In genomic region chr2:92528119-92528830, GRCm38 (mm10) we compare ENCODE assay signal across 10 mouse cellular contexts.
A peak's percentile ranks its signal among the peaks of the same experiment; 100 is the strongest.
DNase-seq lines count a peak whose midpoint lies in the region; ATAC-seq and TF ChIP-seq lines count a peak whose summit lies in the region.
"Had no signal": no experiment of that assay in that cellular context is flagged by ENCODE, and none has a peak within 500 bp of the region (broad histone marks: within the 10 kb centered on the region; RNA-seq: fewer than 3 reads in every experiment).

No protein-coding gene starts in this region.

- H3K4me2 ChIP-seq in lung, postnatal 0 days (replicated peaks; ENCODE audit: low read depth, low read length) = peak overlapping the region; percentile 66; the same call in 1 of the 2 replicates
- peak overlapping the region; percentile 66 for H3K4me2 ChIP-seq in stomach, embryonic 16.5 days (ENCODE audit: low read depth, low read length)

- no peak for TF ChIP-seq CTCF in lung, postnatal 0 days (IDR thresholded peaks at IDR 0.05)

- H3K36me3 ChIP-seq in lung, postnatal 0 days (ENCODE audit: insufficient read depth, low read length) = no peaks in the 10 kb centered on the region
- no peaks in the 10 kb centered on the region for H3K36me3 ChIP-seq in stomach, embryonic 16.5 days (ENCODE audit: control insufficient read depth, insufficient read depth, low read length)

- DNase-seq in cerebellum, adult 9-10 months = peak; percentile 31
- DNase-seq in cerebellum, postnatal 36 days = no peak
- DNase-seq in lung, postnatal 0 days (ENCODE audit: low spot score) = no peak
- DNase-seq in lung, postnatal 4 days = no peak
- DNase-seq in kidney, postnatal 36 days = peak; percentile 29 to 41
- no peak for DNase-seq in adrenal gland, postnatal 36 days
- DNase-seq: gastrocnemius, adult 2 months; right cerebral cortex, postnatal 4 days had no signal

- H3K27ac ChIP-seq in lung, postnatal 0 days (ENCODE audit: low read length) = no peak overlapping the region
- no peak overlapping the region for H3K27ac ChIP-seq in stomach, embryonic 16.5 days (ENCODE audit: low read length)

- WGBS in lung, postnatal 0 days = 74% methylated on average over 6 of the region's 6 CpGs
- WGBS in stomach, embryonic 16.5 days = 72% methylated on average over 6 of the region's 6 CpGs

- TF ChIP-seq EP300 in lung, postnatal 0 days (IDR thresholded peaks at IDR 0.05) = no peak

- no peak for ATAC-seq in lung, postnatal 0 days
- ATAC-seq in stomach, embryonic 16.5 days (ENCODE audit: insufficient read depth, low FRiP score) = no peak
- no peak for ATAC-seq in megakaryocyte, adult 5-6 weeks (ENCODE audit: poor library complexity, severe bottlenecking)

- H3K4me1 ChIP-seq in lung, postnatal 0 days (ENCODE audit: insufficient read depth, low read depth, low read length) = peaks cover 10% of the 10 kb centered on the region; the same call in 1 of the 2 replicates
- H3K4me1 ChIP-seq in stomach, embryonic 16.5 days (ENCODE audit: control insufficient read depth, insufficient read depth, low read length) = peaks cover 10% of the 10 kb centered on the region; the same call in 1 of the 2 replicates

- no peaks in the 10 kb centered on the region for H3K9me3 ChIP-seq in lung, postnatal 0 days (ENCODE audit: low read length)
- H3K9me3 ChIP-seq in stomach, embryonic 16.5 days (replicated peaks; ENCODE audit: control insufficient read depth, low read length) = no peaks in the 10 kb centered on the region

- no peak overlapping the region for H3K9ac ChIP-seq in lung, postnatal 0 days (replicated peaks; ENCODE audit: low read depth)
- 0 out of 2 replicates have a peak overlapping the region, but pooled peaks have one; percentile 72 for H3K9ac ChIP-seq in stomach, embryonic 16.5 days (ENCODE audit: low read length)

- no peak overlapping the region for H3K4me3 ChIP-seq in lung, postnatal 0 days (ENCODE audit: low read depth, low read length)
- no peak overlapping the region; the same call in 1 of the 2 replicates for H3K4me3 ChIP-seq in stomach, embryonic 16.5 days (replicated peaks; ENCODE audit: low read length)

- no peaks in the 10 kb centered on the region for H3K27me3 ChIP-seq in lung, postnatal 0 days (replicated peaks; ENCODE audit: insufficient read depth, low read length)
- H3K27me3 ChIP-seq in stomach, embryonic 16.5 days (ENCODE audit: control insufficient read depth, insufficient read depth, low read length) = no peaks in the 10 kb centered on the region

Comparison
In these comparisons a context has a peak if more than half of its experiments do, and no peak if none do; other contexts are left out.
1. DNase-seq: peak in cerebellum, adult 9-10 months (single experiment) and kidney, postnatal 36 days (2 of 2); none in cerebellum, postnatal 36 days (0 of 2), lung, postnatal 0 days (single experiment), lung, postnatal 4 days (0 of 2) and adrenal gland, postnatal 36 days (0 of 2).